Comparison of ENCODE assay signal across 19 mouse cellular contexts in genomic region chr2:105125205-105125604, GRCm38 (mm10). TPM values are rescaled to one million over a fixed set of nuclear protein-coding genes. Genes with fewer than 3 reads are reported as not detected.
DNase-seq lines count a peak whose midpoint lies in the region; ATAC-seq and TF ChIP-seq lines count a peak whose summit lies in the region.
"Had no signal": no experiment of that assay in that cellular context is flagged by ENCODE, and none has a peak within 500 bp of the region (broad histone marks: within the 10 kb centered on the region; RNA-seq: fewer than 3 reads in every experiment).

No protein-coding gene starts in this region.

- ATAC-seq in heart, embryonic 14.5 days (ENCODE audit: insufficient number of reproducible peaks, insufficient read depth, low FRiP score, low read depth), result no peak
- no peak for ATAC-seq in intestine, embryonic 15.5 days

- DNase-seq in heart, postnatal 14 days, result no peak
- peak; percentile 27 for DNase-seq in kidney, postnatal 10 days
- no peak for DNase-seq in kidney, adult 11 months
- no peak for DNase-seq in urinary bladder, postnatal 10 days (ENCODE audit: low spot score)
- no peak for DNase-seq in cerebellum, postnatal 36 days
- DNase-seq: cerebellum, postnatal 25 days; kidney, postnatal 25 days; left cerebral cortex, postnatal 4 days; lung, adult 2 months; thymus, postnatal 14 days had no signal

- intact Hi-C loops in heart, postnatal 14 days (cut with DNase I), result loop anchor here (5.0 kb wide), 3 partner anchors 102 to 552 kb away; partner anchors contain the start of gene Eif3m

- H3K4me1 ChIP-seq in heart, embryonic 14.5 days (ENCODE audit: control insufficient read depth in 2 of 2, insufficient read depth in 2 of 2, low read length in 2 of 2), result peaks cover 3 to 10% of the 10 kb centered on the region in 2 experiments; a peak in 3 of 4 replicates
- H3K4me1 ChIP-seq in E14TG2a.4 (replicated peaks; ENCODE audit: low read depth, low read length), result peaks cover 66% of the 10 kb centered on the region
- peaks cover 24% of the 10 kb centered on the region for H3K4me1 ChIP-seq in intestine, embryonic 15.5 days (replicated peaks)

- no peak for TF ChIP-seq CTCF in E14TG2a.4 (conservative IDR thresholded peaks at IDR 0.05; ENCODE audit: low read length)

- no peaks in the 10 kb centered on the region for H3K9me3 ChIP-seq in heart, embryonic 14.5 days (ENCODE audit: control insufficient read depth, low read length)
- no peaks in the 10 kb centered on the region for H3K9me3 ChIP-seq in E14TG2a.4 (ENCODE audit: low read length)
- no peaks in the 10 kb centered on the region for H3K9me3 ChIP-seq in intestine, embryonic 15.5 days

- H3K4me3 ChIP-seq in heart, embryonic 14.5 days (ENCODE audit: control insufficient read depth in 1 of 2, insufficient read depth in 1 of 2, low read depth in 1 of 2, low read length in 2 of 2), result peak overlapping the region; percentile 44 to 50; a peak in 3 of 4 replicates
- peak overlapping the region; percentile 82 for H3K4me3 ChIP-seq in E14TG2a.4 (replicated peaks; ENCODE audit: low read length)
- H3K4me3 ChIP-seq in intestine, embryonic 15.5 days (replicated peaks), result 0 out of 2 replicates have a peak overlapping the region, but pooled peaks have one; percentile 34

- H3K4me2 ChIP-seq in heart, embryonic 14.5 days (ENCODE audit: low read length), result peak overlapping the region; percentile 56
- no peak overlapping the region for H3K4me2 ChIP-seq in intestine, embryonic 15.5 days (replicated peaks)

- no peaks in the 10 kb centered on the region for H3K36me3 ChIP-seq in heart, embryonic 14.5 days (ENCODE audit: control insufficient read depth, insufficient read depth, low read length)
- H3K36me3 ChIP-seq in E14TG2a.4 (ENCODE audit: insufficient read depth, low read length), result no peaks in the 10 kb centered on the region
- H3K36me3 ChIP-seq in intestine, embryonic 15.5 days, result no peaks in the 10 kb centered on the region

- H3K27ac ChIP-seq in heart, embryonic 14.5 days (replicated peaks in 1 of 2; ENCODE audit: control insufficient read depth in 1 of 2, insufficient read depth in 1 of 2, low read depth in 2 of 2, low read length in 2 of 2), result no peak overlapping the region; a peak in 1 of 4 replicates
- no peak overlapping the region for H3K27ac ChIP-seq in intestine, embryonic 15.5 days

- peak overlapping the region; percentile 28; the same call in 1 of the 2 replicates for H3K9ac ChIP-seq in heart, embryonic 14.5 days (ENCODE audit: low read length)
- no peak overlapping the region for H3K9ac ChIP-seq in intestine, embryonic 15.5 days

- WGBS in heart, embryonic 14.5 days, result 2% methylated on average over 8 of the region's 8 CpGs
- WGBS in intestine, embryonic 15.5 days, result 1% methylated on average over 8 of the region's 8 CpGs

- H3K27me3 ChIP-seq in heart, embryonic 14.5 days (ENCODE audit: control insufficient read depth, insufficient read depth, low read length), result peaks cover 89% of the 10 kb centered on the region
- peaks cover 95% of the 10 kb centered on the region for H3K27me3 ChIP-seq in E14TG2a.4 (ENCODE audit: insufficient read depth, low read length)
- H3K27me3 ChIP-seq in intestine, embryonic 15.5 days (replicated peaks), result peaks cover 92% of the 10 kb centered on the region

RNA-seq across cellular contexts. Expression of gene Wt1, which starts 1.1 kb away (rescaled TPM):
- polyA plus RNA-seq in heart, embryonic 14.5 days (2014; fragmentation: Nextera tagmentation; extraction: Ambion mirVana), result 23.1 and 23.6 TPM in 2 replicates
- 10 to 100 TPM; 13.0 to 13.8 TPM for total RNA-seq in heart, postnatal 14 days (2021)
- 12.2 and 12.4 TPM in 2 replicates for polyA plus RNA-seq in intestine, embryonic 15.5 days (2015; fragmentation: Nextera tagmentation; extraction: Ambion mirVana)
- total RNA-seq: granulocyte monocyte progenitor cell, adult 5-6 weeks; megakaryocyte, adult 5-6 weeks had no signal

RNA-seq across cellular contexts. Expression of gene Gm11060, which starts 33.4 kb away (rescaled TPM):
- polyA plus RNA-seq in heart, embryonic 14.5 days (2014; fragmentation: Nextera tagmentation; extraction: Ambion mirVana), result not detected in 2 replicates
- not detected for total RNA-seq in heart, postnatal 14 days (2021)
- not detected in 2 replicates for polyA plus RNA-seq in intestine, embryonic 15.5 days (2015; fragmentation: Nextera tagmentation; extraction: Ambion mirVana)
- total RNA-seq: adrenal gland, postnatal 4 days; granulocyte monocyte progenitor cell, adult 5-6 weeks; layer of hippocampus, postnatal 25 days; left cerebral cortex, postnatal 4 days; megakaryocyte, adult 5-6 weeks had no signal
- polyA plus RNA-seq: embryonic facial prominence, embryonic 14.5 days; forebrain, embryonic 11.5 days; lung, adult 2 months had no signal
